Mouse (Mus musculus) ES-Bruce4 (cell line): Measurements from ENCODE around the gene Nckap1.

Source experiments
- CTCF ChIP-seq: IDR thresholded peaks from one replicate; pipeline ENCODE4 v1.8.1; 2011; ENCODE audit warnings: low read depth, low read length
- EP300 ChIP-seq: IDR thresholded peaks from 2 replicates; pipeline ENCODE4 v1.6.1; 2011; ENCODE audit warnings: low read depth, low read length; ENCODE audit not compliant: insufficient read depth
- POLR2A ChIP-seq: IDR thresholded peaks from one replicate; pipeline ENCODE4 v1.8.1; 2011; ENCODE audit warnings: low read length; ENCODE audit not compliant: insufficient read depth

- TF ChIP-seq CTCF (no peak), EP300 (no peak), POLR2A (no peak)
Observed at GRCm38 (mm10) chr2:80612796-80613195, 31.6 kb upstream of the Nckap1 start.
